Mouse (Mus musculus): ENCODE data around the gene Armh2. TPM values are rescaled to one million over a fixed set of nuclear protein-coding genes. Genes with fewer than 3 reads are reported as not detected.

The Armh2 gene
- polyA plus RNA-seq, 1 experiment from 2014 or later: not detected

DNA sequence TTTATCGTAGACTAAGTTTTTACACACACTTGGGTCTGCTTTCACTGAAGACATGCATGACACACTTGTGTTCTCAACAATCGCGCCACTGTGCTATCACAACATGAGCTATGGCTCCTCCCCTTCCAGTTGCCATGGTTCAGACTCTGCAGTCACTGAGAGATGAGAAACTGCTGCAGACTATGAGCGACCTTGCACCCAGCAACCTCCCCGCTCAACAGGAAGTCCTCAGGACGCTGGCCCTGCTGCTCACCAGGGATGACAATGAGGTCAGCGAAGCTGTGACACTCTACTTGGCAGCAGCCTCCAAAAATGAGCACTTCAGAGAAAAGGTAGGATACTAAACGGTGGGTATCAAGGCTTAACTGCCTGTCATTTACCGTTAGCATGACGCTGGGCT is 19.5 kb upstream of the Armh2 start:
- no peaks in the 10 kb centered on the region for H3K9me3 ChIP-seq
- no peak overlapping the region for H3K4me3 ChIP-seq
- no peaks in the 10 kb centered on the region for H3K36me3 ChIP-seq
- peaks cover 14% of the 10 kb centered on the region; the same call in 1 of the 2 replicates for H3K4me1 ChIP-seq
- no peak overlapping the region for H3K4me2 ChIP-seq (replicated peaks)
- H3K27me3 ChIP-seq: no peaks in the 10 kb centered on the region
- ATAC-seq (ENCODE audit: insufficient number of reproducible peaks, insufficient read depth, low FRiP score, low TSS enrichment): no peak
- 76% methylated on average over 10 of the region's 10 CpGs for WGBS
- H3K27ac ChIP-seq: no peak overlapping the region
- no peak overlapping the region for H3K9ac ChIP-seq

GRCm38 (mm10) chr13:24723699-24724394 is 17.2 kb upstream of the Armh2 start:
- no peak overlapping the region for H3K9ac ChIP-seq
- no peak overlapping the region for H3K27ac ChIP-seq
- H3K4me2 ChIP-seq (replicated peaks): no peak overlapping the region
- no peaks in the 10 kb centered on the region for H3K36me3 ChIP-seq
- peaks cover 14% of the 10 kb centered on the region; the same call in 1 of the 2 replicates for H3K4me1 ChIP-seq
- no peak for ATAC-seq (ENCODE audit: insufficient number of reproducible peaks, insufficient read depth, low FRiP score, low TSS enrichment)
- no peaks in the 10 kb centered on the region for H3K27me3 ChIP-seq
- H3K9me3 ChIP-seq: no peaks in the 10 kb centered on the region
- H3K4me3 ChIP-seq: no peak overlapping the region
- WGBS: 58% methylated on average over 8 of the region's 8 CpGs

- H3K4me3 ChIP-seq: no peak overlapping the region
- no peak overlapping the region for H3K27ac ChIP-seq
- no peak overlapping the region for H3K9ac ChIP-seq
- no peak for ATAC-seq (ENCODE audit: insufficient number of reproducible peaks, insufficient read depth, low FRiP score, low TSS enrichment)
- no peaks in the 10 kb centered on the region for H3K27me3 ChIP-seq
- no peaks in the 10 kb centered on the region for H3K9me3 ChIP-seq
- peaks cover 14% of the 10 kb centered on the region; the same call in 1 of the 2 replicates for H3K4me1 ChIP-seq
- 55% methylated on average over 4 of the region's 4 CpGs for WGBS
- peak overlapping the region; percentile 0; the same call in 1 of the 2 replicates for H3K4me2 ChIP-seq (replicated peaks)
- no peaks in the 10 kb centered on the region for H3K36me3 ChIP-seq
Observed at GRCm38 (mm10) chr13:24724395-24724759, 16.7 kb upstream of the Armh2 start.

GRCm38 (mm10) chr13:24729128-24729527 is 11.9 kb upstream of the Armh2 start:
- no peaks in the 10 kb centered on the region for H3K36me3 ChIP-seq
- H3K27me3 ChIP-seq: no peaks in the 10 kb centered on the region
- 90% methylated on average over 5 of the region's 5 CpGs for WGBS
- ATAC-seq (ENCODE audit: insufficient number of reproducible peaks, insufficient read depth, low FRiP score, low TSS enrichment): no peak
- no peak overlapping the region for H3K4me2 ChIP-seq (replicated peaks)
- H3K4me3 ChIP-seq: no peak overlapping the region
- H3K27ac ChIP-seq: no peak overlapping the region
- no peak overlapping the region for H3K9ac ChIP-seq
- H3K9me3 ChIP-seq: no peaks in the 10 kb centered on the region
- H3K4me1 ChIP-seq: peaks cover 10% of the 10 kb centered on the region; the same call in 1 of the 2 replicates

DNA sequence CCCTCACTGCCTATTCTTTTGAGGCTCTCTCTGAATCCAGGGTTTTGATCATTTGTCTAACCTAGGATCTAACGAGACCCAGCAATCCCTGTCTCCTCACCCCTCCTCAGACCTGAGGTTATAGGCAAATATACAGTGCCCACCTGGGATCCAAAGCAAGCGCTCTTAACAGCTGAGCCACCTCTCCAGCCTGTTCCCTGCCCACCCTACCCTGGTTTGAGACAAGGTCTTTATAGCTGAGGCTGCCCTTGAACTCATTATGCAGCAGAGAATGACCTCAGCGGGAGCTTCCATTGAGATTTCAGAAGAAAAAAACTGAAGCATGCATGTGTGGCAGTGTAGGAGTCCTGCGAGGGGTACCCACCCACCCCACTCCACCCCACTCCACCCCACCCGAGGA is 6.5 kb upstream of the Armh2 start:
- Histone ChIP-seq H3K36me3 (no peaks in the 10 kb centered on the region), H3K27ac (no peak overlapping the region), H3K9me3 (no peaks in the 10 kb centered on the region), H3K4me2 (replicated peaks) (no peak overlapping the region), H3K27me3 (no peaks in the 10 kb centered on the region), H3K4me3 (no peak overlapping the region), H3K4me1 (no peaks in the 10 kb centered on the region), H3K9ac (no peak overlapping the region)
- no peak for ATAC-seq (ENCODE audit: insufficient number of reproducible peaks, insufficient read depth, low FRiP score, low TSS enrichment)
- WGBS: 86% methylated on average over 5 of the region's 5 CpGs

DNA sequence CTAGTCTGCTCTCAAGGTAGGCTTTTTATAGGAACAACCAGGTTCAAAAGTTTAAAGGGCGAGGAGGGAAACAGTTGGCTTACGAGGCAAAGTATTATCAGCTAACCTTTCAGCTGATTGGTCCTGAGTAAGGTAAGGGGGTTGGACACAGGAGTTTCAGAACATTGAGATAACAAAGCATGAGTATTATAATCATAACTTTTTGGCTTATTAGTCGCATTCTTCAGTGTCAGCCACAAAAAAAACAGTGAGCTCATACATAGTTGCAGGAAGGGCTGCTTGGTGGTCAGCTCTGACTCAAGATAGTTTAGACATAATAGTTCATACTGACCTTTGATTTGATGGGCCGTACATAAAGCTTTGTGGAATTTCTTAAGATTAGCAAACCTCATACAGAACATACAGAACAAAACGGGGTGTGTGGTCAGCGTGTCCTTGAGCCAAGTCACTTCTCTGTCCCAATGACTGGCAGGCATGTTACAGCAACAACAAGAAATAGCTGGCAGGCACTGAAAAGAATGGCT is 5.4 kb upstream of the Armh2 start:
- H3K4me3 ChIP-seq: no peak overlapping the region
- no peaks in the 10 kb centered on the region for H3K27me3 ChIP-seq
- no peaks in the 10 kb centered on the region for H3K36me3 ChIP-seq
- WGBS: 83% methylated on average over 6 of the region's 6 CpGs
- no peaks in the 10 kb centered on the region for H3K9me3 ChIP-seq
- H3K4me1 ChIP-seq: no peaks in the 10 kb centered on the region
- no peak overlapping the region for H3K4me2 ChIP-seq (replicated peaks)
- no peak overlapping the region for H3K27ac ChIP-seq
- H3K9ac ChIP-seq: no peak overlapping the region
- ATAC-seq (ENCODE audit: insufficient number of reproducible peaks, insufficient read depth, low FRiP score, low TSS enrichment): no peak

DNA sequence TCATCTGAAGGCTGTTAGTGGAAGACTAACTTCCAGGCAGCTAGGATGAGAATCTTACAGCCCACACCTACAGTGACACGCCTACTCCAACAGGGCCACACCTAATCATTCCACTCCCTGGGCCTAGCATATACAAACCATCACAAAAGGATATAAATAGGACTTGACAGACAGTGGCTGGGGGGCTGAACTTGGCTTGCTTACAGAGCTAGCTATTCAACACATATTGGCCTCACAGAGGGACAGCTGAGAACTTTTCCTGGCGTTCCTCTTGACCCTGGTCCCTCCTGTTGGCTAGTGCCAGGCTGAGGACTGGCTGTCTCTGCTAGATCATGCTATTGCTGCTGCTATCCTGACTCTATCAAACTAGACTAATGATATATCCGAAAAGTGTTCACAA is 6.8 kb downstream of the Armh2 start:
- 92% methylated on average over 3 of the region's 3 CpGs for WGBS
- no peak for ATAC-seq (ENCODE audit: insufficient number of reproducible peaks, insufficient read depth, low FRiP score, low TSS enrichment)

GRCm38 (mm10) chr13:24750807-24751206 is 9.8 kb downstream of the Armh2 start:
- Histone ChIP-seq H3K4me1 (no peaks in the 10 kb centered on the region), H3K9ac (no peak overlapping the region), H3K9me3 (no peaks in the 10 kb centered on the region), H3K4me3 (no peak overlapping the region), H3K4me2 (replicated peaks) (no peak overlapping the region), H3K27me3 (no peaks in the 10 kb centered on the region), H3K27ac (no peak overlapping the region), H3K36me3 (peaks cover 50% of the 10 kb centered on the region)
- no peak for ATAC-seq (ENCODE audit: insufficient number of reproducible peaks, insufficient read depth, low FRiP score, low TSS enrichment)
- WGBS: 93% methylated on average over 8 of the region's 8 CpGs

More for the DNA sequence above, 6.8 kb downstream of the Armh2 start:
- peaks cover 31% of the 10 kb centered on the region for H3K36me3 ChIP-seq
- H3K9ac ChIP-seq: no peak overlapping the region
- no peaks in the 10 kb centered on the region for H3K4me1 ChIP-seq
- no peak overlapping the region for H3K27ac ChIP-seq
- H3K9me3 ChIP-seq: no peaks in the 10 kb centered on the region
- no peaks in the 10 kb centered on the region for H3K27me3 ChIP-seq
- H3K4me3 ChIP-seq: no peak overlapping the region
- no peak overlapping the region for H3K4me2 ChIP-seq (replicated peaks)

DNA sequence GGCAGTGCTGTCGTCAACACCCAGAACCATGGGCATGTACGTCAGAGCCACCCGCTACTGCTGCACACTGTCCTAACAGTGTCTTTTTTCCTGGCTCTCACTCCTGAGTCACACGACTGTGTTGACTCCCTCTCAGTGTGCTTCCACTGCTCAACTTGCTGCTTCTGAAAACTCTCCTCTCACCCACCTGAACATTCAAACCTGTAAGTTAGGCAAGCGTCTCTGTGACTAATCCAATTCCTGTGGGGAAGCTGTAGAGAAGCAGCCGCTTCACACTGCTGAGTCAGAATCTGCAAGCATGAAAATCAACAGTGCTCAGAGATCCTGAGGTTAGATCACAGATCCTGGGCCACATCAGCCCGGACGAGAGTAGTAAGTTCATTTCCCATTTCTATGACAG is 10.4 kb downstream of the Armh2 start:
- 86% methylated on average over 8 of the region's 8 CpGs for WGBS
- Histone ChIP-seq H3K27me3 (no peaks in the 10 kb centered on the region), H3K4me1 (no peaks in the 10 kb centered on the region), H3K4me2 (replicated peaks) (no peak overlapping the region), H3K9me3 (no peaks in the 10 kb centered on the region), H3K9ac (no peak overlapping the region), H3K27ac (no peak overlapping the region), H3K4me3 (no peak overlapping the region), H3K36me3 (peaks cover 52% of the 10 kb centered on the region)
- no peak for ATAC-seq (ENCODE audit: insufficient number of reproducible peaks, insufficient read depth, low FRiP score, low TSS enrichment)

DNA sequence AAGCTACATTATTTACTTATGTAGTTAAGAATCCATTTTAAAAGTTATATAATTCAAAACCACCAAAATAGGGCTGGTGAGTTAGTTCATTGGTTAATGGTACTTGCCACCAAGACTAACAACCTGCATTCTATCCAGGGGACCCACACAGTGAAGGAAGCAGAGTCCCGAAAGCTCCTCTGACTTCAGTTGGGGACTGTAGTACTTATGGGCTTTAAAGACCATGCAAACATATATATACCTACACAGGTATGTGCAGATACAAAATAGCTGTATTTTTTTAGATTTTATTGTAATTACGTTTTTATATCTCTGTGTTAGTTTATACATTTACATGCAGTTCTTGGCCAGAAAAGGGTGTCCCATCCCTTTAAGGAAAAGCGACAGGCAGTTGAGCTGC is 15.7 kb downstream of the Armh2 start:
- 96% methylated on average over 3 of the region's 3 CpGs for WGBS
- H3K27me3 ChIP-seq: no peaks in the 10 kb centered on the region
- no peaks in the 10 kb centered on the region for H3K9me3 ChIP-seq
- no peak overlapping the region for H3K27ac ChIP-seq
- H3K4me1 ChIP-seq: peaks cover 9% of the 10 kb centered on the region
- no peak for ATAC-seq (ENCODE audit: insufficient number of reproducible peaks, insufficient read depth, low FRiP score, low TSS enrichment)
- H3K4me2 ChIP-seq (replicated peaks): no peak overlapping the region
- no peak overlapping the region for H3K9ac ChIP-seq
- H3K36me3 ChIP-seq: peaks cover 38% of the 10 kb centered on the region
- H3K4me3 ChIP-seq: no peak overlapping the region

DNA sequence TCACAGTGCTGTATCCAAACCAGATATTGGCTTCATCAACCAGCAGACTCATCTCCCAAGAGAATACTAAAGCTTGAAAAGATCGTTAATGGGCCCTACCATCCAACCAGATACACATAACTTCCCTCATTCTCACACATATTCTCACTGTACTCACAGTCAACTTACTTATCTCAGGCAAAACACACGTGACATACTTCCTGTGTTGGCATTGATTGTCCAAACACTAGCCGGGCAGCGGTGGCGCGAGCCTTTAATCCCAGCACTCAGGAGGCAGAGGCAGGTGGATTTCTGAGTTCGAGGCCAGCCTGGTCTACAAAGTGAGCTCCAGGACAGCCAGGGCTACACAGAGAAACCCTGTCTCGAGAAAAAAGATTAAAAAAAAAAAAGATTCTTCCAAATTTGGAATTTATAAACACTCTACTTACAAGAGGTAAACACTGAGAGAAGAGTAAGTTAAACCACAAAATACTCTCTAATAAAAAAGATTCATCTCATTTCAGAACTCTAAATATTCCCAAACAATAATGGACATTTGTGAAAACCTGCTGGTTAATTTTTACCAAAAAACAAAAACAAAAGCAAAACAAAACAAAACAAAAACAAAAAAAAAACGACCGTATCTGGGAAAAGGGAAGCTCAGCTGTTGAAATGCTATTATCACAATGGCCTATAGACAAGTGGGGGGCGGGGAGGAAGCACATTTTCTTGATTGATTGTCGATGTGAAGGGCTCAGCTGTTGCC is 17.0 kb downstream of the Armh2 start:
- WGBS: 85% methylated on average over 12 of the region's 12 CpGs
- Histone ChIP-seq H3K4me3 (no peak overlapping the region), H3K4me1 (peaks cover 9% of the 10 kb centered on the region), H3K4me2 (replicated peaks) (no peak overlapping the region), H3K9me3 (no peaks in the 10 kb centered on the region), H3K27me3 (no peaks in the 10 kb centered on the region), H3K9ac (no peak overlapping the region), H3K27ac (no peak overlapping the region), H3K36me3 (peaks cover 32% of the 10 kb centered on the region)
- ATAC-seq (ENCODE audit: insufficient number of reproducible peaks, insufficient read depth, low FRiP score, low TSS enrichment): no peak

DNA sequence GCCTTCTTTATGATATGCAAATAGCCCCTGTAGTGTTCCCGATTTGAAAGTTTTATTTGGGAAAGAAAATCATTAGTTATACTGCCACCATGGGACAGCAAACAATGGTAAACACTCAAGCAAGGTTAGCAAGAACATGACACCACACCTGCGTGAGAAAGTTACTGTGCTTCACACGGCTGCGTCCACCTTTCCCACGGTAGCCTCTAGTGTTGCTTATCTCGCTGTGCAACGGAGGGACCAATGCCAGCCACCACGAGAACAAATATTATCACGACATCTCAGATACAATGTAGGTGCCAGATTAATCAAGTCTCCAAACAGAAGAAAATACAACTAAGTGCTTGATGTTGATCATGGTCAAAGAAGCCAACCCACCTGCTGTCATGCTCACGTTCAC is 18.4 kb downstream of the Armh2 start:
- WGBS: 93% methylated on average over 10 of the region's 10 CpGs

More for the DNA sequence above, 18.4 kb downstream of the Armh2 start:
- H3K4me3 ChIP-seq: no peak overlapping the region
- no peak overlapping the region for H3K27ac ChIP-seq
- H3K9me3 ChIP-seq: no peaks in the 10 kb centered on the region
- H3K27me3 ChIP-seq: no peaks in the 10 kb centered on the region
- peaks cover 24% of the 10 kb centered on the region for H3K36me3 ChIP-seq
- ATAC-seq (ENCODE audit: insufficient number of reproducible peaks, insufficient read depth, low FRiP score, low TSS enrichment): no peak
- H3K4me2 ChIP-seq (replicated peaks): no peak overlapping the region
- no peak overlapping the region for H3K9ac ChIP-seq
- H3K4me1 ChIP-seq: peaks cover 9% of the 10 kb centered on the region
